Mouse (Mus musculus) ES-Bruce4 (cell line): ENCODE data around the gene Ccdc148. TPM values are rescaled to one million over a fixed set of nuclear protein-coding genes. Genes with fewer than 3 reads are reported as not detected.

Experiments
- H3K27ac ChIP-seq: 2 replicates; pipeline ENCODE4 v1.5.1; 2012; ENCODE audit warnings: low read length, inconsistent platforms; ENCODE audit not compliant: insufficient read depth
- H3K27me3 ChIP-seq: 2 replicates; pipeline ENCODE4 v1.6.1; 2012; ENCODE audit warnings: mild to moderate bottlenecking, low read length, inconsistent platforms; ENCODE audit not compliant: control insufficient read depth, poor library complexity, insufficient read depth, severe bottlenecking
- H3K36me3 ChIP-seq: 2 replicates; pipeline ENCODE4 v1.6.1; 2012; ENCODE audit warnings: inconsistent platforms, mild to moderate bottlenecking, low read length, moderate library complexity; ENCODE audit not compliant: control insufficient read depth, poor library complexity, insufficient read depth, severe bottlenecking
- H3K4me1 ChIP-seq: one replicate; pipeline ENCODE4 v1.8.1; 2011; ENCODE audit warnings: low read length; ENCODE audit not compliant: control insufficient read depth, insufficient read depth
- H3K4me3 ChIP-seq: 2 replicates; pipeline ENCODE4 v1.5.1; 2011; ENCODE audit warnings: low read depth, mild to moderate bottlenecking, low read length
- H3K9ac ChIP-seq: 2 replicates; pipeline ENCODE4 v1.6.1; 2012; ENCODE audit warnings: low read depth, mild to moderate bottlenecking, inconsistent platforms; ENCODE audit not compliant: poor library complexity, severe bottlenecking
- H3K9me3 ChIP-seq: replicated peaks from 2 replicates; pipeline ENCODE4 v1.6.1; 2012; ENCODE audit warnings: mild to moderate bottlenecking, low read length, inconsistent platforms; ENCODE audit not compliant: control insufficient read depth, poor library complexity, insufficient read depth, severe bottlenecking
- CTCF ChIP-seq: IDR thresholded peaks from one replicate; pipeline ENCODE4 v1.8.1; 2011; ENCODE audit warnings: low read depth, low read length
- EP300 ChIP-seq: IDR thresholded peaks from 2 replicates; pipeline ENCODE4 v1.6.1; 2011; ENCODE audit warnings: low read depth, low read length; ENCODE audit not compliant: insufficient read depth
- POLR2A ChIP-seq: IDR thresholded peaks from one replicate; pipeline ENCODE4 v1.8.1; 2011; ENCODE audit warnings: low read length; ENCODE audit not compliant: insufficient read depth
- polyA plus RNA-seq: library from polyadenylated mRNA; stranded (reverse); fragments of >200 nt; gene quantifications from 2 replicates; pipeline ENCODE4 v1.2.4, GENCODE M21; 2011; ENCODE audit warnings: low read depth; ENCODE audit not compliant: missing spikeins, insufficient read depth, insufficient read length

The Ccdc148 gene
- polyA plus RNA-seq, 1 experiment, result 0.63 TPM

- H3K27ac ChIP-seq, result no peak overlapping the region
- TF ChIP-seq POLR2A, result no peak
- no peak for TF ChIP-seq EP300
- no peak for TF ChIP-seq CTCF
- no peak overlapping the region for H3K9ac ChIP-seq
- H3K27me3 ChIP-seq, result no peaks in the 10 kb centered on the region
- no peaks in the 10 kb centered on the region for H3K4me1 ChIP-seq
- peaks cover 12% of the 10 kb centered on the region for H3K36me3 ChIP-seq
- H3K4me3 ChIP-seq, result no peak overlapping the region
- 0 out of 2 replicates have a peak, but pooled peaks cover 4% of the 10 kb centered on the region for H3K9me3 ChIP-seq
Measured at GRCm38 (mm10) chr2:59184107-59185064, 23.9 kb upstream of the Ccdc148 start.

- no peaks in the 10 kb centered on the region for H3K4me1 ChIP-seq
- H3K9ac ChIP-seq, result no peak overlapping the region
- no peak overlapping the region for H3K27ac ChIP-seq
- H3K4me3 ChIP-seq, result no peak overlapping the region
- H3K9me3 ChIP-seq, result 0 out of 2 replicates have a peak, but pooled peaks cover 4% of the 10 kb centered on the region
- peaks cover 12% of the 10 kb centered on the region for H3K36me3 ChIP-seq
- no peaks in the 10 kb centered on the region for H3K27me3 ChIP-seq
- no peak for TF ChIP-seq EP300
Measured at GRCm38 (mm10) chr2:59183541-59183940, 23.1 kb upstream of the Ccdc148 start.

GRCm38 (mm10) chr2:59181321-59182113 lies 21.0 kb upstream of the Ccdc148 start:
- TF ChIP-seq CTCF, result no peak
- no peak for TF ChIP-seq POLR2A
- no peak for TF ChIP-seq EP300
- no peaks in the 10 kb centered on the region for H3K27me3 ChIP-seq
- H3K36me3 ChIP-seq, result peaks cover 3% of the 10 kb centered on the region; the same call in 1 of the 2 replicates
- H3K4me3 ChIP-seq, result no peak overlapping the region
- no peaks in the 10 kb centered on the region for H3K4me1 ChIP-seq
- H3K27ac ChIP-seq, result no peak overlapping the region
- no peak overlapping the region for H3K9ac ChIP-seq
- 0 out of 2 replicates have a peak, but pooled peaks cover 4% of the 10 kb centered on the region for H3K9me3 ChIP-seq

- no peaks in the 10 kb centered on the region for H3K27me3 ChIP-seq
- no peak overlapping the region for H3K27ac ChIP-seq
- no peaks in the 10 kb centered on the region for H3K4me1 ChIP-seq
- H3K9me3 ChIP-seq, result 0 out of 2 replicates have a peak, but pooled peaks cover 4% of the 10 kb centered on the region
- H3K36me3 ChIP-seq, result no peaks in the 10 kb centered on the region
- H3K9ac ChIP-seq, result no peak overlapping the region
- no peak for TF ChIP-seq CTCF
- TF ChIP-seq POLR2A, result no peak
- TF ChIP-seq EP300, result no peak
- H3K4me3 ChIP-seq, result no peak overlapping the region
Measured at GRCm38 (mm10) chr2:59179487-59179886, 19.0 kb upstream of the Ccdc148 start.

- no peak for TF ChIP-seq CTCF
- no peak for TF ChIP-seq EP300
- TF ChIP-seq POLR2A, result no peak
- no peak overlapping the region for H3K9ac ChIP-seq
- 0 out of 2 replicates have a peak, but pooled peaks cover 4% of the 10 kb centered on the region for H3K9me3 ChIP-seq
- no peak overlapping the region for H3K27ac ChIP-seq
- H3K4me3 ChIP-seq, result no peak overlapping the region
- H3K4me1 ChIP-seq, result no peaks in the 10 kb centered on the region
- H3K36me3 ChIP-seq, result no peaks in the 10 kb centered on the region
- H3K27me3 ChIP-seq, result no peaks in the 10 kb centered on the region
Measured at GRCm38 (mm10) chr2:59178960-59179359, 18.5 kb upstream of the Ccdc148 start.

- no peak overlapping the region for H3K4me3 ChIP-seq
- no peak overlapping the region for H3K9ac ChIP-seq
- no peaks in the 10 kb centered on the region for H3K4me1 ChIP-seq
- 0 out of 2 replicates have a peak, but pooled peaks cover 4% of the 10 kb centered on the region for H3K9me3 ChIP-seq
- no peaks in the 10 kb centered on the region for H3K27me3 ChIP-seq
- H3K27ac ChIP-seq, result no peak overlapping the region
- H3K36me3 ChIP-seq, result no peaks in the 10 kb centered on the region
- TF ChIP-seq POLR2A (no peak), EP300 (no peak), CTCF (no peak)
Measured at GRCm38 (mm10) chr2:59178191-59178590, 17.7 kb upstream of the Ccdc148 start.
